Mouse (Mus musculus) hindbrain, embryonic 10.5 days (tissue): ENCODE measurements at regions not wholly inside any gene's neighbourhood (a gene's known extent, or its start where the extent isn't known, plus 50 kb on each side); places are given as distances from the start of the nearest gene placed in this dataset.

Source experiments
- DNase-seq: peaks from one replicate; pipeline ENCODE4 v3.0.0-alpha.2; 2017; ENCODE audit warnings: low spot score
- H3K27ac ChIP-seq: fragments of 300-500 bp; sonication (generic); 2 replicates; pipeline ENCODE4 v1.5.1; 2016; ENCODE audit warnings: mild to moderate bottlenecking, moderate library complexity
- H3K27me3 ChIP-seq: fragments of 300-500 bp; sonication (generic); 2 replicates; pipeline ENCODE4 v1.6.1; 2016; ENCODE audit warnings: mild to moderate bottlenecking; ENCODE audit not compliant: poor library complexity, insufficient read depth, severe bottlenecking
- H3K36me3 ChIP-seq: fragments of 300-500 bp; sonication (generic); 2 replicates; pipeline ENCODE4 v1.6.1; 2016; ENCODE audit warnings: mild to moderate bottlenecking, moderate library complexity
- H3K4me1 ChIP-seq: fragments of 300-500 bp; sonication (generic); replicated peaks from 2 replicates; pipeline ENCODE4 v1.6.1; 2016; ENCODE audit warnings: mild to moderate bottlenecking
- H3K4me3 ChIP-seq: fragments of 300-500 bp; sonication (generic); 2 replicates; pipeline ENCODE4 v1.5.1; 2016; ENCODE audit warnings: mild to moderate bottlenecking, moderate library complexity
- H3K9me3 ChIP-seq: fragments of 300-500 bp; sonication (generic); 2 replicates; pipeline ENCODE4 v1.6.1; 2016; ENCODE audit warnings: mild to moderate bottlenecking, moderate library complexity
- WGBS: fragments of 180-500 bp; shearing (Covaris S2); methylation state at CpG from one replicate; pipeline ENCODE4 v1.1.7; 2016; 5-methylcytosine and 5-hydroxymethylcytosine counted together

DNA sequence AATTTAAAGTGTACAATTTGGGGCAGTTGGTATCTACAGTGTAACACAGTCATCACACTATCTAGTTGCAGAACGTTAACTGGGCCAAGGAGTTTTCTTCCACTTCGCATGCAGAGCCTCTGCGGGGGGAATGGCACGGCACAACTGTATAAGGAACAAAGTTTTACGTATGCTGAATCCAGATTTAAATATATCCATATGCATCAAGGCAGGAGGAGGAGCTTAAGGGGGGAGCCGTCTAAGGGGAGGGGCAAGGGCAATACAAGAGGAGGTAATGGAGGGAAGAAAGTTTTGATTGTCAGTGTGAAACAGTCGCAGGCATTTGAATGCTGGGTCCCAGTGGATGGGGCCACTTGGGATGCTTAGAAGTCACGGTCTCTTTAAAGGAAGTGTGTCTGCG is 68.6 kb upstream of the Foxk1 start:
- no peaks in the 10 kb centered on the region for H3K36me3 ChIP-seq
- no peak overlapping the region for H3K4me3 ChIP-seq
- WGBS, result 65% methylated on average over 9 of the region's 9 CpGs
- no peak for DNase-seq
- no peaks in the 10 kb centered on the region for H3K9me3 ChIP-seq
- H3K27me3 ChIP-seq, result no peaks in the 10 kb centered on the region
- no peak overlapping the region for H3K27ac ChIP-seq
- H3K4me1 ChIP-seq, result peaks cover 9% of the 10 kb centered on the region

DNA sequence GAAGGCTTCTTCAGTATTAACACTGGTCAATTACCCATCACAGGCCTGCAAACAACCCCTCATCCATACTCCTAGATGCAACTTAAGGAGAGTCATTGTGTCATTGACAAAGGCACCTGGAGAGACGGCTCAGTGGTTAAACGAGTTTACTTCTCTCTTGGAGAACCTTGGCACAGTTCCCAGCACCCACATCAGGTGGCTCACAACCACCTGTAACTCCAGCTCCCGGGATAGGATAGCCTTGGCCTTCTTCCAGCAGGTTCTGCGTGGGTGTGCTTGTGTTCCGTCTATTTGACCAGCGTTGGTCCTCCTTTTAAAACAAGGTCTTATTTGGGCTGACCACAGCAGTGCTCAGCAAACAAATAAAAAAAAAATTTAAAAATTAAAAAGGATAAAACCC is 63.9 kb upstream of the Foxk1 start:
- H3K4me3 ChIP-seq, result no peak overlapping the region
- H3K27me3 ChIP-seq, result no peaks in the 10 kb centered on the region
- no peaks in the 10 kb centered on the region for H3K9me3 ChIP-seq
- 0 out of 2 replicates have a peak, but pooled peaks cover 2% of the 10 kb centered on the region for H3K4me1 ChIP-seq
- 86% methylated on average over 6 of the region's 6 CpGs for WGBS
- no peak for DNase-seq
- H3K36me3 ChIP-seq, result no peaks in the 10 kb centered on the region
- no peak overlapping the region for H3K27ac ChIP-seq

DNA sequence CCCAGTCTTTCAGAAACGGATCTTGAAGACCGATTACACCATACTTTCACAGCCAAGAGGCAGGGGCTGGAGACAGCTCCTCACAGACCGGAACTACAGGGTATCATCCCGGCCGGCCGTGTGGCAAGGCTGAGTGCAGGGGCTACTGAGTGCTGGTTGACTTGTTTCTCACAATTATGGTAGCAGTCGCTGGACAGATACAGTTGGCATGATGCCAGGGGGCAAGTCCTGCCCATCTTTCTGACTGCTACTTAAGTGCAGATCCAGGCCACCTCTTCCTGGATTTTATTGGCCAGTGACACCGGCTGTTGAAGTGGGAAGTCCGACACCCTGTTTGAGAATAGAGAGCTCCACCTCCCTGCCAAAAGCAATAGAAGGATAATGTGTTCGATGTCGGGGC is 63.2 kb upstream of the Foxk1 start:
- Histone ChIP-seq H3K27ac (no peak overlapping the region), H3K4me3 (no peak overlapping the region), H3K36me3 (no peaks in the 10 kb centered on the region), H3K4me1 (0 out of 2 replicates have a peak, but pooled peaks cover 2% of the 10 kb centered on the region), H3K9me3 (no peaks in the 10 kb centered on the region), H3K27me3 (no peaks in the 10 kb centered on the region)
- no peak for DNase-seq
- WGBS, result 84% methylated on average over 11 of the region's 11 CpGs

DNA sequence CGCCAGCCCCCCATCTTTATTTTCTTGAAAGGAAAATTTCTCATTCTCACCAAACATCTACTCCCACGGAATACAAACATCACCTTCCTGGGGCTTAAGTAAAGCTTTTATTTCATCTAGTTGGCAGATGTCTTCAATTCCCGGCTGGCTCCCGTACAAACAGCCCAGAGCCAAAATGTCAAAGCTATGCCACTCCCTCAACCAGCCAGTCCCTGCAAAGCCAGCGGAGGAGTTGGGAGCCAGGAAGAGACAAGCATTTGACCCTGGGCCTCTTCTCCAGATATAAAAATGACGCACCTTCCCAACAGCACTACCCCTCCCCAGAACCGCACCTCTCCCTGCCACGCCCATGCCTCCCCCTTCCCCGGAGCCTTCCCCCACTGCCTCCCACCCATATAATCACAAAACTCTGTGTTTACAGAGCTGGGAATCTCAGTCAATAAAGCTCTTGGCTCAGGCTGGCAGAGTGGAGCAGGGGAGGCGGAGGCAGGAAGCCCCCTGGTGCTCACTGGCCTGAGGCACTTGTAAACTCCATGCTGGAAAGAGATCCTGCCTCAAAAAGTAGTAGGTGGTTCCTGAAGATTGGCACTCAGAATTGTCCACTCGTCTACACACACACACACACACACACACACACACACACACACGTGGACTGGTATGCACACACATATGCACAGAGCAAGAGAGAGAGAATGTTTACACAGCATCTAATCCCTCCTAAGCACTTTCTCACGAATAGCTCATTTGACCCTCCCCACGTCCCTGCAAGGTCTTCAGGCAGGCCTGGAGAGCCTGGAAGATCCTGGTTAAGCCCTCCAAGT is 60.9 kb upstream of the Foxk1 start:
- Histone ChIP-seq H3K4me1 (0 out of 2 replicates have a peak, but pooled peaks cover 2% of the 10 kb centered on the region), H3K36me3 (no peaks in the 10 kb centered on the region), H3K4me3 (no peak overlapping the region), H3K9me3 (no peaks in the 10 kb centered on the region), H3K27me3 (no peaks in the 10 kb centered on the region), H3K27ac (no peak overlapping the region)
- DNase-seq, result no peak
- WGBS, result 71% methylated on average over 14 of the region's 14 CpGs

DNA sequence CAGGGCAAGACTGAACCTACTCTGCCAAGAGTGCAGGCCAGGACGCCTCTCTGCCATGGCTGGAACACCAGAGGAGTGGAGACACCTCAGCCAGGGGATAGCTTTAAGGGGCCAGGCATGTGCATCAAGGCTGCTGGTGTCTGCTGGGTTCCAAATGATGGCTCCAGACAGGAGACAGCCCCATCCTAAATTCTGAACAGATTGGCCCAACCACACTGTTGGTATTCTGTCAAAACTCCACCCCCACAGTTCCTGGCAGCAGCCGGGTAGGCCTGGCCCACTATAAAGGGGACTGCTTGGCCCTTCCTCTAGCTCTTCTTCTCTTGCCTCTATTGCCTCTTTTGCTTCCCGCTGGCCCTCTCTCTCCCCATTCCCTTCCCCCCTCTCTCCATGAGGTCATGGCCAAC is 60.3 kb upstream of the Foxk1 start:
- Histone ChIP-seq H3K36me3 (no peaks in the 10 kb centered on the region), H3K4me1 (0 out of 2 replicates have a peak, but pooled peaks cover 2% of the 10 kb centered on the region), H3K27me3 (no peaks in the 10 kb centered on the region), H3K4me3 (no peak overlapping the region), H3K9me3 (no peaks in the 10 kb centered on the region), H3K27ac (no peak overlapping the region)
- WGBS, result 73% methylated on average over 3 of the region's 3 CpGs
- no peak for DNase-seq

DNA sequence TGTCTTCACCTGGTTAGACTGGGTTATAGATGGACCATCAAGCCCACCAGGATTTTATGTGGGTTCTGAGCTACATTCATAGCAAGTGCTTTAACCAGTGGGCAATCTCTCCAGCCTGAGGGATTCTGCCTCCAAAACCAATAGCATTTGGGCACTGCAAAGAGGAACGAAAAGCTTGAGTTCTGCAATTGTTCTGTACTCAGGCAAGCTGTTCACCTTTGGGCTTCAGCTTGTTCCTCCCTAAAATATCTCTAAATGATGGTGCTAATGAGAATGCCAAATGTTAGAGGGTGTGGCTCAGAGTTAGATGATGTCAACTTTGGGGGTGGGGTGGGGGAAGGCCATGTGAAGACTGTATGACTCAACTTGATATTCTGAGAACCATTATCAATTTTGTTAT is 54.8 kb upstream of the Foxk1 start:
- H3K27me3 ChIP-seq, result no peaks in the 10 kb centered on the region
- 92% methylated on average over 1 of the region's 1 CpGs for WGBS
- no peak overlapping the region for H3K4me3 ChIP-seq
- 0 out of 2 replicates have a peak, but pooled peaks cover 4% of the 10 kb centered on the region for H3K9me3 ChIP-seq
- DNase-seq, result no peak
- H3K36me3 ChIP-seq, result no peaks in the 10 kb centered on the region
- H3K27ac ChIP-seq, result no peak overlapping the region
- no peaks in the 10 kb centered on the region for H3K4me1 ChIP-seq

DNA sequence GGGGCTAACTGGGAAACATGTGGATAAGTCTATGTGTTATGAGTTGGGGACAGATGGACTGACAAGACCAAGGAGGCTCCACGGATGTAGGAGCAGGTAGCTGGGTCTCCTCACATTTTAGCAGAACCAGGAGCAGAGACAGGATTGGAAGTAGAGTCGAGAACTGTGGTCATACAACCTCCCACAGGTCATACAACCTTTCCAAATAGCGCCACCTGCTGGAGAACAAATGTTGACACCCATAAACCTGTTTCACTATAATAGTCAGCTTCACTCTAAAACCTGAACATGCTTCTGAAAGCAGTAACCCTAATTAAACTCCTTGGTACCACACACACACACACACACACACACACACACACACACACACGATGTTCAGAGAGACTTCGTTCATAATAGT is 50.7 kb upstream of the Foxk1 start:
- Histone ChIP-seq H3K27ac (no peak overlapping the region), H3K27me3 (no peaks in the 10 kb centered on the region), H3K4me1 (peaks cover 10% of the 10 kb centered on the region), H3K9me3 (0 out of 2 replicates have a peak, but pooled peaks cover 4% of the 10 kb centered on the region), H3K4me3 (no peak overlapping the region), H3K36me3 (no peaks in the 10 kb centered on the region)
- DNase-seq, result no peak
- WGBS, result 59% methylated on average over 5 of the region's 5 CpGs
